Mouse (Mus musculus): ENCODE data around the gene Pla2g6. TPM values are rescaled to one million over a fixed set of nuclear protein-coding genes. Genes with fewer than 3 reads are reported as not detected.

Pla2g6 gene
- polyA plus RNA-seq, 1 experiment: 15.1 TPM

DNA sequence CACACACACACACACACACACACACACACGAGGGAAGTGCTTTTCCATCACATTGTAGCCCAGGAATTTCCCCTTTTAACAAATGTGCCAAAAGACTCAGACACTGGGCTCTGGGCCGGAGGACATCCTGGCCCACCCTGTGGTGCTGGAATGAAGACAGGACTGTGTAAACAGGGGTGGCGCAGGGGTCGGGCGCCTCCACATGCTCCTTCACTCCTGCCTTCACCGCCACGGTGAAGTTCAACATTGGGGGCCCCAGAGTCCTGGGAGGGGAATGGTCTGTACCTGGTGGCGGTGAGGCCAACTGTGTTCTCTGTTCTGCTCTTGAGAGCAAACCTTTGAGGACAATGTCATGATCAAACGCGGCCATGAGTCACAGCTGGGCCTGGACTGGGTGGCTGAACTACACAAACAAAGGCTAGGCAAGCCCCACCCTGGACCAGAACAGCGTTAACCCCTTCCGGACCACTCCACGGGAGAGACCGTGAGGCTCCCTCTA lies 40.2 kb upstream of the Pla2g6 start:
- no peak for TF ChIP-seq CTCF (IDR thresholded peaks at IDR 0.05; ENCODE audit: extremely low read depth, insufficient read depth, insufficient read length, insufficient replicate concordance)
- no peak for TF ChIP-seq POLR2A (IDR thresholded peaks at IDR 0.05; ENCODE audit: low read depth, low read length)
- Histone ChIP-seq H3K4me3 (ENCODE audit: extremely low read depth, insufficient read depth, insufficient read length) (no peak overlapping the region), H3K27ac (ENCODE audit: insufficient read depth, low read length) (no peak overlapping the region), H3K4me1 (ENCODE audit: control insufficient read depth, insufficient read depth, insufficient read length) (no peaks in the 10 kb centered on the region), H3K27me3 (ENCODE audit: control insufficient read depth, insufficient read depth, low read length) (no peaks in the 10 kb centered on the region), H3K36me3 (ENCODE audit: control insufficient read depth, insufficient read depth, low read length) (peaks cover 24% of the 10 kb centered on the region)
- DNase-seq (ENCODE audit: low read depth in 1 of 2, low spot score in 2 of 2): no peak
- WGBS: 91% methylated on average over 14 of the region's 14 CpGs

DNA sequence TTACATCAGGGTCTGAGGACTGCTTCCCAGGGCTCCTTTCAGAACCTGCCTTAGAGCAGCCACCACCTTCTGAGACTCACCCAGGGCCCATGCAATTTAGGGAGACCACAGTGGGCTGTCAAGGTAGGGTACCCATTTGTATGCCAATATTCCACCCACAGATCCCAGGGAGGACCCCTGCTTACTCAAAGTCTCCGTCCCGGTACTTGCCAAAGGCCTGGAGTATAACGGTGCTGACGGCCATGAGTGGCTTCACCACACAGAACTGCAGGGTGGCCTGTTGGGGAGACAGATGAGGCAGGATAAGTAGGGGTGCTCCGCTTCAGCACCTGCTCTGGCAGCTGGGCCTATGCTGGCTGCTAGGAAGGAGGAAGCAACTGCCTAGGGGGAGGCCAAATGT lies 38.2 kb upstream of the Pla2g6 start:
- Histone ChIP-seq H3K27ac (ENCODE audit: insufficient read depth, low read length) (no peak overlapping the region), H3K4me1 (ENCODE audit: control insufficient read depth, insufficient read depth, insufficient read length) (no peaks in the 10 kb centered on the region), H3K27me3 (ENCODE audit: control insufficient read depth, insufficient read depth, low read length) (no peaks in the 10 kb centered on the region), H3K36me3 (ENCODE audit: control insufficient read depth, insufficient read depth, low read length) (peaks cover 34% of the 10 kb centered on the region), H3K4me3 (ENCODE audit: extremely low read depth, insufficient read depth, insufficient read length) (no peak overlapping the region)
- TF ChIP-seq CTCF (IDR thresholded peaks at IDR 0.05; ENCODE audit: extremely low read depth, insufficient read depth, insufficient read length, insufficient replicate concordance): no peak
- no peak for TF ChIP-seq POLR2A (IDR thresholded peaks at IDR 0.05; ENCODE audit: low read depth, low read length)
- 97% methylated on average over 5 of the region's 5 CpGs for WGBS
- no peak for DNase-seq (ENCODE audit: low read depth in 1 of 2, low spot score in 2 of 2)

DNA sequence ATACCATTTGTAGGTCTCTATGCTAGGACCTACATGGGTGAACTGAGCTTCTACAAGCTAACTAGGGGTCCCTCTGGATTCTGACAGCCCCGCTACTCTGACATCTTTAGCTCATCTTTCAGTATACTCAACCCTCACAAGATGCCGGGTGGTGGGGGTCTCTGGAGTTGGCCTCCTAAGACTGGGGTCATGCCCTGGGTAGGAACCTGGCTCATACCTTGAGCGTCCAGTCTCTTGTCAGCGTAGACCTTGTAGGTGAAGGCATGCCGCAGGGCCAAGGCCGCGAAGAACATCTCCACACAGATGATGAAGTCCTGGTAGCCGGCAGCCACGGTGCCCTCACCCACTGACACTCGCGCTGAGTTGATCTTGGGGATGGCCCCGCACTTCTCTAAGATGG lies 36.9 kb upstream of the Pla2g6 start:
- H3K4me1 ChIP-seq (ENCODE audit: control insufficient read depth, insufficient read depth, insufficient read length): no peaks in the 10 kb centered on the region
- no peak overlapping the region for H3K4me3 ChIP-seq (ENCODE audit: extremely low read depth, insufficient read depth, insufficient read length)
- peaks cover 35% of the 10 kb centered on the region for H3K36me3 ChIP-seq (ENCODE audit: control insufficient read depth, insufficient read depth, low read length)
- DNase-seq (ENCODE audit: low read depth in 1 of 2, low spot score in 2 of 2): no peak
- WGBS: 95% methylated on average over 12 of the region's 12 CpGs
- no peaks in the 10 kb centered on the region for H3K27me3 ChIP-seq (ENCODE audit: control insufficient read depth, insufficient read depth, low read length)
- H3K27ac ChIP-seq (ENCODE audit: insufficient read depth, low read length): no peak overlapping the region
- TF ChIP-seq CTCF (IDR thresholded peaks at IDR 0.05; ENCODE audit: extremely low read depth, insufficient read depth, insufficient read length, insufficient replicate concordance) (no peak), POLR2A (IDR thresholded peaks at IDR 0.05; ENCODE audit: low read depth, low read length) (no peak)

DNA sequence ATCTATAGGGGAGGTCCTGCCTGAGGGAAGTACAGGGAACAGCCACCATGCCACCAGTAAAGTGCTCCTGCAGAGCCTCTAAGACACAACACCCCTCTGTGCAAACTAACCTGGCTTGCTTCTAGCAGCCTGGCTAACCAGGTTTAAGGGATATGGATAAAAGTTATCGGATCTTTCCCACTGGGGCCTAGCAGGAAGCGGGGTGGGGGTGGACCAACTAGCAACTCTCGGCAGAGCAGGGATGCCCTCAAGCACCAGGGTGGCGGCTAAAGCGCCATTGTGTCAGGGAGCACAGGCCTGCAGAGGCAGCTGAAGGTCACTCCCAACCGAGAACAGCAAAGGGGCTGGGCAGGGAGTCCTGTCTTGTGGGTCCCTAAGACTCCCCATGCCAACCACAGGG lies 35.9 kb upstream of the Pla2g6 start:
- WGBS: 94% methylated on average over 6 of the region's 6 CpGs
- Histone ChIP-seq H3K4me1 (ENCODE audit: control insufficient read depth, insufficient read depth, insufficient read length) (no peaks in the 10 kb centered on the region), H3K27me3 (ENCODE audit: control insufficient read depth, insufficient read depth, low read length) (no peaks in the 10 kb centered on the region), H3K27ac (ENCODE audit: insufficient read depth, low read length) (no peak overlapping the region), H3K36me3 (ENCODE audit: control insufficient read depth, insufficient read depth, low read length) (peaks cover 32% of the 10 kb centered on the region), H3K4me3 (ENCODE audit: extremely low read depth, insufficient read depth, insufficient read length) (no peak overlapping the region)
- no peak for TF ChIP-seq CTCF (IDR thresholded peaks at IDR 0.05; ENCODE audit: extremely low read depth, insufficient read depth, insufficient read length, insufficient replicate concordance)
- TF ChIP-seq POLR2A (IDR thresholded peaks at IDR 0.05; ENCODE audit: low read depth, low read length): no peak
- DNase-seq (ENCODE audit: low read depth in 1 of 2, low spot score in 2 of 2): no peak

DNA sequence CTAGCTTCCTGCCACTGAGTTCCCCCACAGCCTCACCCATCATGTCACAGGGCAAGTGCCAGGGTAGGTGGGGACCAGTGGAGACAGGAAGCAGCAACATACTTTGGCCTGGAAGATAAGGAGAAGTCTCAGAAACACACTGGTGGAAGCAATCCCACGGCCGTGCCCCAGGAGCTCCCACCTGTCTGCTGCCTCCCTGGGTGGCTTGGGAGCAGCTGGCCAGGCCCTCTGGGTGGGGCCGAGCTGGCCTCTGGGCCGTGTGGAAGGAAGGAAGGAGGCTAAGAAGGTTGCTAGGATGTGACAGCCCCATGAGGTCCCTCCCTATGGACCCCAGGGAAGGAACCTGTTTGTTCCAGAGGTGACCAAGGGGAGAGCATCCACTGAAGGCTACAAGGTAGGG lies 32.8 kb upstream of the Pla2g6 start:
- no peaks in the 10 kb centered on the region; the same call in 1 of the 2 replicates for H3K27me3 ChIP-seq (ENCODE audit: control insufficient read depth, insufficient read depth, low read length)
- DNase-seq (ENCODE audit: low read depth in 1 of 2, low spot score in 2 of 2): no peak
- peaks cover 24% of the 10 kb centered on the region for H3K36me3 ChIP-seq (ENCODE audit: control insufficient read depth, insufficient read depth, low read length)
- H3K4me1 ChIP-seq (ENCODE audit: control insufficient read depth, insufficient read depth, insufficient read length): peaks cover 10% of the 10 kb centered on the region
- no peak overlapping the region for H3K4me3 ChIP-seq (ENCODE audit: extremely low read depth, insufficient read depth, insufficient read length)
- no peak overlapping the region for H3K27ac ChIP-seq (ENCODE audit: insufficient read depth, low read length)
- TF ChIP-seq POLR2A (IDR thresholded peaks at IDR 0.05; ENCODE audit: low read depth, low read length) (no peak), CTCF (IDR thresholded peaks at IDR 0.05; ENCODE audit: extremely low read depth, insufficient read depth, insufficient read length, insufficient replicate concordance) (no peak)
- 37% methylated on average over 4 of the region's 4 CpGs for WGBS

DNA sequence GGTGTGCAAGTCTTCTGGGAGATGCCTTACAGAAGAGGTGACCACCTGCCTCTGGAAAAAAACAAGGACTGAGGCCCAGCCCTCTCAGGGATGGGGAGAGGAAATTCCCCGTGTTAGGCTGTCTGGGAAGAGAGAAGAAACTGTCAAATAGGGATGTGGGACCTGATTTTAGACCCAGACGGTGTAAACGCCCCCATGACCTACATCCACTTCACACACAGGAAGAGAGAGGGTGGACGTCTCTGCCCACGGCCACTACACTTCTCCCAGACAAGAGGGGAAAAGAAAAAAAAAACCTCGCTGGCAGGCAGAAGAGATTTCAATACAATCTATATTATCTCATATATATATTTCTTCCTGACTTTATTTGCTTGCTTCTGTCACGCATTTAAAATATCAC lies 32.2 kb upstream of the Pla2g6 start:
- no peak overlapping the region for H3K4me3 ChIP-seq (ENCODE audit: extremely low read depth, insufficient read depth, insufficient read length)
- H3K36me3 ChIP-seq (ENCODE audit: control insufficient read depth, insufficient read depth, low read length): peaks cover 24% of the 10 kb centered on the region
- H3K27me3 ChIP-seq (ENCODE audit: control insufficient read depth, insufficient read depth, low read length): no peaks in the 10 kb centered on the region; the same call in 1 of the 2 replicates
- no peak for TF ChIP-seq CTCF (IDR thresholded peaks at IDR 0.05; ENCODE audit: extremely low read depth, insufficient read depth, insufficient read length, insufficient replicate concordance)
- TF ChIP-seq POLR2A (IDR thresholded peaks at IDR 0.05; ENCODE audit: low read depth, low read length): no peak
- 43% methylated on average over 7 of the region's 7 CpGs for WGBS
- no peak overlapping the region for H3K27ac ChIP-seq (ENCODE audit: insufficient read depth, low read length)
- DNase-seq (ENCODE audit: low read depth in 1 of 2, low spot score in 2 of 2): no peak
- peaks cover 10% of the 10 kb centered on the region for H3K4me1 ChIP-seq (ENCODE audit: control insufficient read depth, insufficient read depth, insufficient read length)

DNA sequence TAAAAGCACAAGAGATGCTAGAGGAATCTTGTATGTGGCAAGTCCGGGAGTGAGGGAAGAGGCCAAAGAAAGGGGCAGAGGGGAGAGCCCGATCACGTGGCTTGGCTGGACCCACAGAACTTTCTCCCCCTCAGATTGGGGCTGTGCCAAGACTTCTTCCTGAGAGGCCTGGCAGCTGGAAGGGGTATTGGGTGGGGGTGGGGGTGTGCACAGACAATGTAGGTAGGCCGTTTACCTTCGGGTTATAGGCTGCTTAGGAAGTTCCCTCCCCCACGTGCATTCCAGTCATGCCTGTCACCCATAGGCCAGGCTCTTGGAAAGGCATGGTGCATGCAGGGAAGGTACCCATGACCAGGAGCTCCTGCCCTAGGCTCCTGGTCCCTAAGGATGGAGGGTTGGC lies 31.8 kb upstream of the Pla2g6 start:
- WGBS: 30% methylated on average over 6 of the region's 6 CpGs
- H3K27ac ChIP-seq (ENCODE audit: insufficient read depth, low read length): no peak overlapping the region
- no peak for DNase-seq (ENCODE audit: low read depth in 1 of 2, low spot score in 2 of 2)

More for the DNA sequence above, 31.8 kb upstream of the Pla2g6 start:
- no peak for TF ChIP-seq CTCF (IDR thresholded peaks at IDR 0.05; ENCODE audit: extremely low read depth, insufficient read depth, insufficient read length, insufficient replicate concordance)
- TF ChIP-seq POLR2A (IDR thresholded peaks at IDR 0.05; ENCODE audit: low read depth, low read length): no peak
- Histone ChIP-seq H3K4me1 (ENCODE audit: control insufficient read depth, insufficient read depth, insufficient read length) (peaks cover 10% of the 10 kb centered on the region), H3K4me3 (ENCODE audit: extremely low read depth, insufficient read depth, insufficient read length) (no peak overlapping the region), H3K36me3 (ENCODE audit: control insufficient read depth, insufficient read depth, low read length) (peaks cover 22% of the 10 kb centered on the region), H3K27me3 (ENCODE audit: control insufficient read depth, insufficient read depth, low read length) (no peaks in the 10 kb centered on the region; the same call in 1 of the 2 replicates)

Data from spleen, adult 2 months (tissue).